Mouse (Mus musculus) embryo, embryonic 9.5 days (tissue): ENCODE measurements around the gene Ankrd11.

Experiments
- DNase-seq: peaks from one replicate; pipeline ENCODE4 v3.0.0-alpha.2; 2017; ENCODE audit errors: extremely low spot score

The Ankrd11 gene

GRCm38 (mm10) chr8:122966638-122967037, 75.4 kb downstream of the Ankrd11 start:
- DNase-seq: no peak

- no peak for DNase-seq
Measured at GRCm38 (mm10) chr8:122962046-122962445, 80.0 kb downstream of the Ankrd11 start.

- no peak for DNase-seq
Measured at GRCm38 (mm10) chr8:122961458-122961857, 80.6 kb downstream of the Ankrd11 start.

GRCm38 (mm10) chr8:122960932-122961331, 81.1 kb downstream of the Ankrd11 start:
- no peak for DNase-seq

GRCm38 (mm10) chr8:122960323-122960722, 81.8 kb downstream of the Ankrd11 start:
- DNase-seq: no peak

- DNase-seq: no peak
Measured at GRCm38 (mm10) chr8:122955997-122956396, 86.1 kb downstream of the Ankrd11 start.

GRCm38 (mm10) chr8:122955195-122955594, 86.9 kb downstream of the Ankrd11 start:
- no peak for DNase-seq

GRCm38 (mm10) chr8:122954090-122954799, 87.8 kb downstream of the Ankrd11 start:
- DNase-seq: no peak

GRCm38 (mm10) chr8:122953028-122953427, 89.0 kb downstream of the Ankrd11 start:
- no peak for DNase-seq

GRCm38 (mm10) chr8:122951456-122951855, 90.6 kb downstream of the Ankrd11 start:
- DNase-seq: no peak

GRCm38 (mm10) chr8:122949701-122950100, 92.4 kb downstream of the Ankrd11 start:
- no peak for DNase-seq

- no peak for DNase-seq
Measured at GRCm38 (mm10) chr8:122945775-122946174, 96.3 kb downstream of the Ankrd11 start.

- no peak for DNase-seq
Measured at GRCm38 (mm10) chr8:122942803-122943713, 99.0 kb downstream of the Ankrd11 start.

GRCm38 (mm10) chr8:122938591-122938990, 103.5 kb downstream of the Ankrd11 start:
- DNase-seq: no peak

GRCm38 (mm10) chr8:122938170-122938569, 103.9 kb downstream of the Ankrd11 start:
- no peak for DNase-seq

GRCm38 (mm10) chr8:122937545-122938053, 104.5 kb downstream of the Ankrd11 start:
- DNase-seq: no peak

- no peak for DNase-seq
Measured at GRCm38 (mm10) chr8:122935912-122936311, 106.2 kb downstream of the Ankrd11 start.

- DNase-seq: no peak
Measured at GRCm38 (mm10) chr8:122935118-122935517, 107.0 kb downstream of the Ankrd11 start.

- DNase-seq: no peak
Measured at GRCm38 (mm10) chr8:122933973-122934372, 108.1 kb downstream of the Ankrd11 start.

GRCm38 (mm10) chr8:122932561-122932959, 109.5 kb downstream of the Ankrd11 start:
- no peak for DNase-seq

- DNase-seq: no peak
Measured at GRCm38 (mm10) chr8:122931834-122932560, 110.1 kb downstream of the Ankrd11 start.
